Mouse (Mus musculus) cerebellum, adult 11 months (tissue): ENCODE measurements around the gene Nfia.

ENCODE experiments used
- DNase-seq: peaks from one replicate; pipeline ENCODE4 v3.0.0; 2022

Nfia gene

GRCm38 (mm10) chr4:97772641-97773040, at the start of gene Nfia:
Gene Nfia, plus strand, starts transcription at chr4:97772734.
- DNase-seq: no peak

GRCm38 (mm10) chr4:97723374-97723773, 49.2 kb upstream of the Nfia start:
- DNase-seq: no peak

- no peak for DNase-seq
These were observed 44.0 kb upstream of the Nfia start for GRCm38 (mm10) chr4:97728520-97728919.

- DNase-seq: no peak
These were observed 42.5 kb upstream of the Nfia start for GRCm38 (mm10) chr4:97729999-97730398.

- DNase-seq: no peak
These were observed 42.1 kb upstream of the Nfia start for GRCm38 (mm10) chr4:97730416-97730815.

- no peak for DNase-seq
These were observed 39.1 kb upstream of the Nfia start for GRCm38 (mm10) chr4:97733392-97733791.

- no peak for DNase-seq
These were observed 28.6 kb upstream of the Nfia start for GRCm38 (mm10) chr4:97743932-97744331.

- peak; percentile 73 for DNase-seq
These were observed 27.0 kb upstream of the Nfia start for GRCm38 (mm10) chr4:97745296-97746105.

- DNase-seq: no peak
These were observed 26.2 kb upstream of the Nfia start for GRCm38 (mm10) chr4:97746106-97746900.

- no peak for DNase-seq
These were observed 22.1 kb upstream of the Nfia start for GRCm38 (mm10) chr4:97750401-97750800.

GRCm38 (mm10) chr4:97751030-97751482, 21.5 kb upstream of the Nfia start:
- DNase-seq: peak; percentile 84

- DNase-seq: no peak
These were observed 20.9 kb upstream of the Nfia start for GRCm38 (mm10) chr4:97751483-97752251.

GRCm38 (mm10) chr4:97752276-97753010, 20.1 kb upstream of the Nfia start:
- DNase-seq: no peak

GRCm38 (mm10) chr4:97753521-97753920, 19.0 kb upstream of the Nfia start:
- DNase-seq: no peak

- DNase-seq: no peak
These were observed 18.3 kb upstream of the Nfia start for GRCm38 (mm10) chr4:97754241-97754640.

- peak; percentile 73 for DNase-seq
These were observed 15.1 kb upstream of the Nfia start for GRCm38 (mm10) chr4:97757207-97757977.

GRCm38 (mm10) chr4:97757978-97758461, 14.5 kb upstream of the Nfia start:
- DNase-seq: no peak

- no peak for DNase-seq
These were observed 13.9 kb upstream of the Nfia start for GRCm38 (mm10) chr4:97758661-97759060.

GRCm38 (mm10) chr4:97764616-97765015, 7.9 kb upstream of the Nfia start:
- no peak for DNase-seq

GRCm38 (mm10) chr4:97765341-97766020, 7.1 kb upstream of the Nfia start:
- no peak for DNase-seq

- DNase-seq: no peak
These were observed 6.4 kb upstream of the Nfia start for GRCm38 (mm10) chr4:97766100-97766499.
